Mouse (Mus musculus): ENCODE measurements around the gene Gtpbp6.

GRCm38 (mm10) chr5:110109991-110110441 is 2.0 kb upstream of the Gtpbp6 start, which contains the start of gene Zfp605:
- TF ChIP-seq CTCF (IDR thresholded peaks at IDR 0.05; ENCODE audit: low read depth) (no peak), EP300 (IDR thresholded peaks at IDR 0.05; ENCODE audit: low read depth) (no peak)

Data from liver, embryonic 14.5 days (tissue).